Mouse (Mus musculus) mesoderm, embryonic 11.5 days (tissue): Measurements from ENCODE around the gene Smim14.
A peak's percentile ranks its signal among the peaks of the same experiment; 100 is the strongest.
"Not testable (repeated sequence)": the region's sequence is repeated elsewhere in the genome, so short reads cannot be mapped to it uniquely, and the experiment has no call there.

Experiments used
- DNase-seq: peaks from one replicate; pipeline ENCODE4 v3.0.0-alpha.2; 2012; ENCODE audit warnings: low read depth, low spot score

Gene Smim14

DNA sequence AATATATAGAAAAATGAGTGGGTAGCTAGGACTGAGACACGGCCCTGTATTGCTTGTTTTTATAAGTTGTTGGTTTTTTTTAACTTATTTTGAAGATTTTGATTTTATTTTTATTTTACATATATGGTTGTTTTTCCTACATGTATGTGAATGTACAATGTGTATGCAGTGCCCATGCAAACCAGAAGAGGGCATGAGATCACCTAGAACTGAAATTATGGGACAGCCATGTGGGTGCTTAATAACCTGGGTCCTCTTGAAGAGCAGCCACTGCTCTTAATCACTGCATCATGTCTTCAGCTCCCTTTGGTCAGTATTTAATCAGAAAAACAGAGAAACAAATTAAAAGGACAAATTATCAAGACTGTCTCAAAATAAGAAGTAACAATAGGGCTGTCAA lies 15.2 kb downstream of the Smim14 start:
- DNase-seq = no peak

DNA sequence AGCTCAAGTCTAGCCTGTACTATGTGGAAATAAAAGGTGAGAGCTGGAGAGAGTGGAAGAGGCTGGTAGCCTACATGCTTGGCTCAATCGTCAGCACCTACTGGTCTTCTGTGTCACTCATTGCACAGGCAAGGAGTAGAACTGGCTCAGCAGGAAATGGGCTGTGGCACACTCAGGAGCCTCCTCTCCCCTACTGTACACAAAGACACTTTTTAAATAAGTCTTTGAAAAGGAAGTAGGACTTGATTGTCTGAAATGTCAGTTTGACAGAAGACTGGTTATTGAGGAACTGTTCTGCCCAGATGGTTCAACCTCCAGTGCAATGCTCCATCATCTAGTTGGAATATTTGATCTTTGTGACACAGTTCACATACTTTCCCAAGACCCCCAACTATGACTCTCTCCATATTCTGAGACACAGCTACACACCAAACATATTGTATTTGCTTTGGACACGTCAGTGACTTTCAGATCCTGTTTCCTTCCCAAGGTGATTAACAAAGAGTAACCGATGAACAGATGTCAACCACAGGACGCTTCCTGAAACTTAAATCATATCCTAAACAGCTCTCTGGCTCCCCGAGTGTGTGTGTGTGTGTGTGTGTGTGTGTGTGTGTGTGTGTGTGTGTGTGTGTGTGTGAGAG lies 22.2 kb downstream of the Smim14 start:
- DNase-seq = no peak

DNA sequence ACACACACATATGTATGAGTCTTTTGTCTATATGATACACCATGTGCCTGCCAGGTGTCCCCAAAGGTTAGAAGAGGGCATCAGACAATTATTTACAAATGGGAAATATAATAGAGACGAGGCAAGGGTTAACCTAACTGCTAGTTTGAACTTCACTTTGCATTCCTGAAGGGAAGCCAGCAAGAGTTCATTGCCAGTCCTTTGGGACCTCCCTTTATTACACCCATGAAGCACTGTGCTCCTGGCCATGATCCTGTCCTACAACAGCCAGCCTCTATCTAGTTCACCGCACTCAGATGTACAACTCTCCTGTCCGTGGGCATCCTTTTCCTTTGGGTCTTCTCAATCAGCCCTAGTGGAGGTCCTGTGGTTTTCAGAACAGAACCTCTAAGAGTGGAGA lies 23.5 kb downstream of the Smim14 start:
- no peak for DNase-seq

DNA sequence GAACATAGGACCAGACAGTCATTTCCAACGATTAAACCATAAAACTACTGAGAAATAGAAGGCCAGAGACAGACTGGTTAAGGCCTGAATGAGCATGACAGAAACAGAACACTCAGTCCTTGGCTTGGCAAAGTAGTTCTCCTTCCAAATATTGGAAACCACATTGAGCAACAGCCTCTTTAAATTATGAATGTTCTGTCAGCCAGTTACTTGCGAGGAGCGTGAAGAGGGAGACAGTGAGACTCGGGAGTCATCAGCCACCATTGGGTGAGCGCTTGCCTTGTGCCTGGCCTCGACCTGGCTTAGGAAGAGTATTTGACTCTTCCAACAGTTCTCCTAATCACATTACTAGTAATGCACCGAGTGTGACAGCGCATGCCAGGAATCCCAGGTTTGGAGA lies 28.6 kb downstream of the Smim14 start:
- no peak for DNase-seq

DNA sequence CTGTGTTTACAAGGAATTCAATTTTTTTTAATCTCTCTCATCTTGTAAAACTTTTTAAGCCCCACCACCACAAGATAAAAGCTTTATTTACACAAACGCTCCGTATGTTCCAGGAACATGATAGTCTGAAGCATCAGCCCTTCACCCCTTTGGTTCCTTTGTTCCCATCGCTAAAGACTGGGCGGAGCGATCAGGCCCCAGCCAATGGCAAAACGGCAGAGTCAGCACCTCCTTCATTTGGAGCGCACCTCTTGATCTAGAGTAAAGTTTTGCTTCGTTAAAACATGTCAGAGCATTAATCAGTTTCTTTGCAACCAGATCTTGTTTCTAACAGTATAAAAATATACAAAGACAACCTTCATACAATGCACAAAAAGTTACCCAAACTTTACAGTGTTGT lies 31.2 kb downstream of the Smim14 start:
- DNase-seq = peak; percentile 54

DNA sequence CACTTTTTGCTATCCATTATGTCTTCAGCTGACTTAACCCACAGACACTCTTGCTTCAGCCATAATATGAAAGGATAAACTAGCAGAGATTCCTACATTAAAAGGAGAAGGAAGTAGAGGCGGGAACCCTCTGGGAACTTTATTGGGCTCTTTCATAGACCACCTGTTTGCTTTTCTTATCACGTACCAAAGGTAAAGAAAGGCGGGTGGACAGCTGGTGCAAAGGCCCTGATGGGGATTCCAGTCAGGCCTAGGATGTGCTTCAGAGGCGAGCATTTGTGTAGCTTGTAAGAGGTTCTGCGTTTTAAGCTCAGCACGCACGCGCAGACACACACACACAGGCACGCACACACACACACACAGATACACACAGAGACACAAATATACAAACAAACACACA lies 35.6 kb downstream of the Smim14 start:
- no peak for DNase-seq

DNA sequence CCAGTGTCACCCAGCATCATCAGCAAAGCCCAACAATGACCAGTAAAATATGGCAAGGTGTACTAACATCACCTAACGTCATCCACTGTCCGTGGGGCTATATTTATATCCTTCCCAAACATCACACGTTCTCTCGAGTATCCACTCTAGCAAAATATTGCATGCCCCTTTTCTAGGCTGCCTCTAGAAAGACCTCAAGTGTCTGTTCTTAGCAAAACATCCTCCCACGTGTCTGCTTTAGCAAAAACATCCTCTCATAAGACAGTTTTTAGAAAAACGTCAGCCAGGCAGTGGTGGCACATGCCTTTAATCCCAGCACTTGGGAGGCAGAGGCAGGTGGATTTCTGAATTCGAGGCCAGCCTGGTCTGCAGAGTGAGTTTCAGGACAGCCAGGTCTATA lies 36.8 kb downstream of the Smim14 start:
- no peak for DNase-seq

DNA sequence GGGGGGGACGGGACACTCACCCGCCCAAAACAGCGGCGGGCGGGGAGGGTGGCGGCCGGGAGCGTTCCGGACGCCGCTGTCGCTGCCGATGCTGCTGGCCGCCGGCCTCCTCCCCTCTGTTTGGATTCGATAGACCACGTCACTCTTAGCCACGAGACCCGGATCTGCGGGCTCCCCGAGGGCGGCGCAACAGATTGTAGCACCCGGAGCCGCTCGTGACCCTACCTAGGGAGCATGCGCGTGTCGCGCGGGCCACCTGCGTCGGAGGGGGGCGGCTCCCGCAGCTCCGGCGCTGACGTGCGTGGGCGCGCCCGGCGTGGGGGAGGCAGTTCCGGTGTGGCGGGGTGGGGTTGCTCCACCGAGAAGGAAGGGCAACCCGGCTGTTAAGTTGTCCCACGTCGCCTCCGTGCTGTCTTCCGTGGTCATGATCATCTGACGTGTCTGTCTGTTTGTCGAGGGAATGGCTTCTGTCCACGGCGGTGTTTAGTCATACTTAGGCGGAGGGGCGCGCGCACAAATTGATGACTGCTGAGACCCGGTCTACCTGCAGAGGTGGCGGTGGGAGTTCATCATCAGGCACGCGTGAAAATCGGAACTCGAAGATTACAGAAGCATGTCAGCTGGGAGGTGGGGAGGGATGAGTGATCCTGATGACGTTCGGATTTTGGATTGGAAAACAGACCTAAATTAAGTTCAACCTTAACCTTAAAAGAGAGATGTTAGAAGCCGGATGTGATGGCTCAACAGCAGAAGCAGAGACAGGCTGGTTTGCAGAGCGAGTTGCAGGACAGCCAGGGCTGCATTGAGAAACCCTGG lies 44.1 kb downstream of the Smim14 start, which contains the start of gene Gm43552:
Gm43552 (minus strand) TSS at position 118 of the 816 bp plus-strand sequence.
- DNase-seq = peak; percentile 91

DNA sequence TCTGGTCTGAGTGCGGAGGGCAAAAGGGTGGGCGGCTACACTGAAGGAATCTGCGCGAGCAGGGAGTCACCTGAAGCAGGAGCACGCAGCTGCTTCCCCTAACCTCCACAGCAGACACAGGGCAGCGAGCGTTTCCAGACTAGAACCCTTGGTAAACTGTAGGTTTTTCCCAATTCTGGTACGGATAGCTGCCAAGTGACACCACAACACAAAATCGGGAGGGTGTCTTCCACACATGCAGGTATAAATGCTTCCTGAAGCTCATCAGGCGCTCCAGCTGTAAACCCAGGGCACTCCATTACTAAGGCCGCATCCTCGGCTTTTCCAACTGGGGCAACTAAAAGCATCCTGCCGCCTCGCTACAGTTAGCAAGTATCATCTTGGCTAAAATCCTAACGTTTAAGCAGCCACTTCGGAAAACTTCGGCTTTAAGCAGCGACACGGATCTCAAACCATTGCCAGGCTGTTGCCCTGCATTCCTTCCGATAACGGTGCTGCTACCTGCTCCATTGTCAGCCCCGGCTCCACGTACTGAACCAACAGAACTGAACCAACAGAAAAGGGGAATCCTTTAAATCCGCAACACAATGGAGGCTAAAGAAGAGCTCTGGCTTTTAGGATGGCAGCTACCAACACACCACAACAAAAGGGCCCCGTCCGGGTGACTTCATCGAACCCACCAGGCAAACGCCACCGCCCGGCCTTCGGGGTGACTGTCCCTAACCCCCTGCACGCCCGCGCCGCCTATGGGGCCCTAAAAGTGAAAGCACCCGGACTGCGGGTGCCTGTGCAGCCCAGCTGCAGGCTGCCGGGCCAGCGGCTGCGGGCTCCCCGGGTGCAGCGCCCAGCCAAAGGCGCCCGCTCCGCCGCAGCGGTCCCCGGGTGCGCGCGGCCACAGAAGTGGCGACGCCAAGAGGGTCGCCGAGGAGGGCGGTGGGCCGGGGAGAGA lies 44.9 kb downstream of the Smim14 start:
- DNase-seq = peak; percentile 59

DNA sequence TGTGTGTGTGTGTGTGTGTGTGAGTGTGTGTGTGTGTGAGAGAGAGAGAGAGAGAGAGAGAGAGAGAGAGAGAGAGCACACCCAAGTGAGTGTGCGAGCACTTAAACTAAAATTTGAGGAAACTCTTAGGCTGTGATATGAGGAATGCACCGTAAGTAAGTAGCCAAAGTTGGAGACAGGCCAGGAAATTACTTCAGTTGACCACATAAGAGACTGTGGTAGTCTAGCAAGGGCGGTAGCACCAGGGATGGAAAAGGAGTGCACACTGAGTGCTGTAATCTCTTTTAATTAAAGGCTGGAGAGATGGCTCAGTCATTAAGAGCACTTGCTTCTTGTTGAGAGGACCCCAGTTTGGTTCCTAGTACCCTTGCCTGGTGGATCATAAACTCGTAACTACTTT lies 47.2 kb downstream of the Smim14 start:
- no peak for DNase-seq

DNA sequence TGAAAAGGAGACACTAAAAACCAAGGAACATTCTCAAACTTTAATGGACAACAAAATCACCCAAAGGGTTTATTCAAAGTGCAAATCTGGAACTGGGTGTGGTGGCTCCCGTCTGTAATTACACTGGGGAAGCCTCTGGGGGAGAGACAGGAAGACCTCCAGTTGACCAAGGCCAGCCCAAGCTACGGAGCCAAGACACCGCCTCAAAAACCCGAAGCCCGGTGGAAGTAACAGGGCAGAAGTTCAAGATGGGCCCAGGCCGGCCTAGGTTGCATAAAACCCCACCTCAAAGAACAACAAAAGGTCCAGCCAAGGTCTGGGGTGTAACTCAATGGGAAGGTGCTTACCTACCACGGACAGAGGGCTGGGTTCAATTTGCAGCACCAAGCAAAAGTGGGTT lies 48.3 kb downstream of the Smim14 start:
- DNase-seq = no peak

DNA sequence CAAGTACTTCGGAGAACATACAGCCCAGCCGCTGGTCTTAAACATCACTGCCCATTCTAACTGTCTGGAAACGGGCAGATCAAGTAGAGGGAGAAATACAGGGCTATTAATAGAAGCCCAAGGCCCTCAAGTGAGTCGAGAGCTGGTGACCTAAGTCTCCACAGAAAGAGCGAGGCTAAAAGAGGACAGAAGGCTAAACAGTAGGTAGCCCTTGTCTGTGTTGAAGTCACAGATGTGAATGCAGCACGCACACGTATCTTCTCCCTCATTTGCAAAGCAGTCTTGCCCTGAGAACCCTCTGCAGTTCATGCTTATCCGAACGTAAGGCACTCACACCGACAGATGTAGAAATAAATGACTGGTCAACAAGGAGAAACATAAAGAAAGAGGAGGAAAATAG lies 49.6 kb downstream of the Smim14 start:
- no peak for DNase-seq

DNA sequence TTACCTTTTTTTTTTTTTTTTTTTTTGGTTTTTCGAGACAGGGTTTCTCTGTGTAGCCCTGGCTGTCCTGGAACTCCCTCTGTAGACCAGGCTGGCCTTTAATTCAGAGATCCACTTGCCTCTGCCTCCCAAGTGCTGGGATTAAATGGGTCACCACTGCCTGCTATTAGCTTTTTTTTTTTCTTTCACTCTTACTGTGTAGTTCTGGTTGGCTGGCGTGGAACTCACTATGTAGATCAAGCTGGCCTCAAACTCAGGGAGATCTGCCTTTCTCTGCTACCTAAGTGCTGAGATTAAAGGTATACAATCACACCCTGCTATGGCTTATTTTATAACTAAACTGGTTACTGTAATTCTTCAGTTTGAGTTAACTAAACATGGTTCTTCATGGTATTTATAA lies 50.5 kb downstream of the Smim14 start:
- DNase-seq = no peak

DNA sequence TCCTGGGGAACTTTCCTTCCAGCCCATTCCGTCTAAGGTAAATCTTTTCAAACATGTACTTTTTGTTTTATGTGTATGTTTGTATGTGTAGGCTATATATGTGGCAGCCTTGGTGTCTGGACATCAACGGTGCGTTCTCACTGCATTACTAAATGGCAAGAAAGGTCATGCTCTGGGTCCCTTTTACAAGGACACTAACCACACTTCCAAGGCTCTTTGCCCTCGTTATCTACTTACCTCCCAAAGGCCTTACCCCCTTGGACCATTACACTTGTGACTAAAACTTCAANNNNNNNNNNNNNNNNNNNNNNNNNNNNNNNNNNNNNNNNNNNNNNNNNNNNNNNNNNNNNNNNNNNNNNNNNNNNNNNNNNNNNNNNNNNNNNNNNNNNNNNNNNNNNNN lies 54.0 kb downstream of the Smim14 start:
- DNase-seq = no peak

DNA sequence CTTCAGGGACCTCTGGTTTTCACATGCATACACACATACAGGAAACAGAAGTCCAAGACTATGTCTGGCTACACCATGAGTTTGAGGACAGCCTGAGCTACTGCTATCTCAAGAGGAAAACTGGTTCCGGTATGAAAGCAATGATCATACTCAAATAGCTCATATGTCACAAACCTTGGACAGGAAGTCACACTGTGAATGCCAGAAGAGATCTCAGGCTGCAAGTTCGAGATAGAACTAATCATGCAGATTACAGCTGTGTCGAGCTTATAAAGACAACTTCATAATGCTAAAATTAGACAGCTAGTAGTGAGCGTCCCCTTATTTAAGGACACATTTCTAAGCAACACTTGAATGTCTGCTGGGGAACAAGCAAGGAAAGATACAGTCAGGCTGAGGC lies 56.5 kb downstream of the Smim14 start:
- no peak for DNase-seq

DNA sequence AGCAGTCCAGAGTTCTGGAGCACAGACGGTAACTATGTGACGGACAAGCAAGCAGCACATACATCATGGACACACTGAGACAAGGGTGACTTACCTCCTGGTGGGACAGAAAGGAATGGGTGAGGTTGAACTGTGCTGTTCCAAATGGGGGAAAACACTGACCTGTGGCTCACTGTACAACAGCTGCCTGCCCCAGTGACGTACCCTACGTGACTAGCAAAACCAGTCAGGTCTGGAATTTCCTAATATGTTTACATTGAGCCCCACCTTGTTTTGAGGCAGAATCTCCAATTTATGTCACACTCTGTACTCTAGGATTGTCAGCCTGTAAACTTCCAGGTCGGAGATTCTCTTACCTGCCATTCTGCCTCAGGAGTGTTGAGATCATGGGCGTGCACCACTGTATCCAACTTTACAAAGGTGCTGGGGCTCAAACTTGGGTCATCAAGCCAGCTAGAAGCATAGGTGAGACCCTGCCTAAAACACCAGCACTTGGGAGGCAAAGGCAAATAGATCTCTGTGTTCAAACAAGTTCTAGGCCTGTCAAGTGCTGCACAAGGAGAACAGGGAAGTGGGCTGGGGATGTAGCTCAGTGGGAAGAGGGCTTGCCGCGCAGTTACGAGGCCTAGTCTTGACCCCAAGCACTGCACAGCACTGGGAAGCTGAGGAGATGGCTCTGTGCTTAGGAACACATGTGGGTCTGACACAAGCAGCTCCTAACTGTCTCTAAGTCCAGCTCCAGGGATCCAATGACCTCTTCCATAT lies 57.1 kb downstream of the Smim14 start:
- no peak for DNase-seq

DNA sequence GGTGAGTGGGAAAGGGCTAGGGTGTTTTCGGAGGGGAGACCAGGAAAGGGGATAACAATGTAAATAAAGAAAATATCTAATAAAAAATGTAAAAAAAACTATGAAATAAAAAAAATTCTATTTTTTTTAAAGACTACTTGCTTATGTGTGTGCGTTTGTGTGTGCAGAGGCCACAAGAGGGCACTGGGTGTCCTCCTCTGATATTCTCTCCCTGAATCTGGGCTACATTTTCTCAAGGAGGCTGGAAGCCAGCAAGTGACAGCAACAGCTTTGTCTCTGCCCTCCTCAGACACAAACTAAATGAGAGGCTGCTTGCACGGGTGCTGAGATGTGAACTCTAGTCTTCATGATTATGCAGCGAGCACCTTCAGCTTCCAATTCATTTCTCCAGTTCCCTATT lies 58.8 kb downstream of the Smim14 start:
- no peak for DNase-seq

DNA sequence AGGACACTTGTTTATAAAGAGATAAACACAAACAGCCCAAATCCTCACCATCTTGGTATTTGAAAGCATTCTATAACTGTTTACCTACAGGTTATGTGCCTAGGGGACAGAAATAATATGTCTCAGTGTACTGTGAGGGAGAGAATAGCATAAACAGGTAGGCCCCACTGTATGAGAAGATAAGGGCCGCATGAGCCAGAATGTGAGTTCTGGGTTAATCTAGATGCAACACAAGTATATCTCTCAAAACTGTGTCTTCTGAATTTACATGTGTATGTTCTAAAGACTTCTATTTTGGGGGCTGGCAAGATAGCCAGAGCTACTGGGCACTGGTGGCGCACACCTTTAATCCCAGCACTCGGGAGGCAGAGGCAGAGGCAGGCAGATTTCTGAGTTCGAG lies 60.2 kb downstream of the Smim14 start:
- not testable (repeated sequence) for DNase-seq

DNA sequence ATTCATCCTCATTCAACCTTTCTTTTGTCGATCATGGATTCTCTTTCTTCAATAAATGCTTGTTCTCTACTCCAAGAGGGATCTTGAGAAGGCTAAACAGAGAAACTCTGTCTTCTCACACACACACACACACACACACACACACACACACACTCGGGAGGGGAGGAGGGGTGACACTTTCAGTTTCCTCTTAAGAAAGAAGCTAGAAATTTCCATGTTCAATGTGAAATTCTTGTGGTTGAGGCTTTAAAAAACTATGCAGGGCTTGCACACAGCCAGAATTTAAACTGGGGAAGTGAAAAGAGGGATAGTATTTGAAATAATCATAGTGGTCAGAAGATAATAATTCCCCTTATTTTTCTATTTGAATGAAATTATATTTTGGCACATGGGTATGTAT lies 61.2 kb downstream of the Smim14 start:
- DNase-seq = no peak

DNA sequence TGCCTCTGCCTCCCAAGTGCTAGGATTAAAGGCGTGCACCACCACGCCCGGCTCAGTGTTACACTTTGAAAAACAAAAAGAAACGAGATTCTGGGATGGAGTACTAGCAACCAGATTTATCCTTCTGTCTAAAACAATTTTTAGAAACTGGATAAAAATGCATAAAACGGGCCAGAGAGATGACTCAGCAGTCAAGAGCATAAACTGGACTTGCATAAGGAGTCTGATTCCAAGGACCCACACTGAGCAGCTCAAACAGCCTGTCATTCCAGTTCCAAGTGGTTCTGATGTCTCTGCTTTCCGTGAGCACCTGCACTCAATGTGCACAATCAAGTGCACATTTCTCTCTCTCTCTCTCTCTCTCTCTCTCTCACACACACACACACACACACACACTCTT lies 67.2 kb downstream of the Smim14 start:
- DNase-seq = no peak

DNA sequence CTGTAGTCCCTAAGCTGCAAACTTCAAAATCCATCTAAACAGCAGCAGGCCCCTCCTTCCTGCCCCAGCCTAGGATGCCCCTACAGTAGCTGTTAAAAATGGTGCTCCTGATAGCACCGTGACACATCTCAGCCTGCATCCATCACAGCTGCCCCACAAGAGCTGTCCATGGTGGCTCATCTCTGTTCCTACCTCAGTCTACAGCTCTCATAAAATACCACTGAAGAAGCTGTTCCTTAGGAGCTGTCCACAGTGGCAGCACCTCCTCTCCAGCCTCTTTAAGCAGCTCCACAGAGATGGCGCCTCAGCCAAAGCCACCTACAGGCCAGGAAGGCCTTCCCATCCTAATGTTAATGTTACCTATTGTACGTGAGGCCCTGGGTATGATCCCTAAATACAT lies 70.1 kb downstream of the Smim14 start:
- DNase-seq = no peak
